Mouse (Mus musculus) kidney, postnatal 25 days (tissue): ENCODE measurements around the gene Jagn1.

Experiments
- DNase-seq, 2 experiments: peaks; one replicate each; pipeline ENCODE4 v3.0.0; 2021; ENCODE audit warnings: mixed read lengths in 2 of 2

The Jagn1 gene

GRCm38 (mm10) chr6:113442442-113443090 lies at the start of gene Jagn1:
Gene Jagn1, plus strand, starts transcription at chr6:113442569.
- DNase-seq = peak; percentile 93 to 94

GRCm38 (mm10) chr6:113393951-113394350 lies 48.4 kb upstream of the Jagn1 start:
- no peak for DNase-seq

GRCm38 (mm10) chr6:113394811-113395210 lies 47.6 kb upstream of the Jagn1 start:
- DNase-seq = no peak

GRCm38 (mm10) chr6:113395501-113395900 lies 46.9 kb upstream of the Jagn1 start:
- no peak for DNase-seq

DNA sequence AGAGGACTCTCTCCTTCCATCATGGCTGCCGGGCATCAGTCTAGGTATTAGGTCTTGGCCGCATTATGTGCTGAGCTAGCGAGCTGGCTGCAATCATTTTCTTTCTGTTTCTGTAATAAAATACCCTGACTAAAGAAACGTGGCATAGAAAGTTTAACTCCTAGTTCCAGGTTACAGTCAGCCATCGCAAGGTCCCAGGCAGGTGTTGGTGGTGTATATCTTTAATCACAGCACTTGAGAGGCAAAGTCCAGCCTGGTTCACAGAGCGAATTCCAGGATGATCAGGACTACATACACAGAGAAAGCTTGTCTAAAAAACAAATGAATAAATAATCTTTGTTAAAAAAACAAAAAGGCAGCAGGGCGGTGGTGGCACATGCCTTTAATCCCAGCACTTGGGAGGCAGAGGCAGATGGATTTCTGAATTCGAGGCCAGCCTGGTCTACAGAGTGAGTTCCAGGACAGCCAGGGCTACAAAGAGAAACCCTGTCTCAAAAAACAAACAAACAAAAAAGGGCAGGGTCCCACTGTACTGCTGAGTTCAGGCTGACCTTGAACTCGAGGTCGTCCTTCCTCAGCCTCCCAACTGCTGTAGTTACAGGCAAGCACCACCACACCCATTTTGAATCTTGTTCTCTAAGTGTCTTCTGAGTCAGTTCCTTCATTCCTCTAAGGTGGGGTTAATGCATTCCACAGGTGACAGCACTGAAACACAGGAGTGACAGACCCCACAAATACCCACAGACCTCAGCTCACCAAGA lies 45.9 kb upstream of the Jagn1 start:
- DNase-seq = no peak

DNA sequence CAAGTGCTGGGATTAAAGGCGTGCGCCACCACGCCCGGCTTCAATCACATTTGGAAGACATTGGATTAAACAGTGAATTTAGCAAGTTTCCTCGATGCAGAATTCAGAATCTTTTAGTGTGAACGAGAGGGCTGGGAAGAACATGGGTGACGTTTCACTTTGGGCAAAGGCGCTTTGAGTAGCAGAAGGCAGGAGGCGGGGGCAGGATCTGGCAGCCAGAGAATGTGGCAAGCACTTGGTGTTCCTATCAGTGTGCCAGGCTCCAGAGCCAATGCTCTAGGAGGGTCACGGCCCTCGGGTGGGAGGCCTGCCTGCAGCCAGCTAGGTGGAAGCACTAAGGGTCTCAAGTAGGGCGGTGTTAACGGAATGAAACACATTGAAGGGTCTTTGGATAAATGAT lies 40.3 kb upstream of the Jagn1 start:
- DNase-seq = no peak

- DNase-seq = peak; percentile 27 to 70
Measured at GRCm38 (mm10) chr6:113404649-113405448, 37.5 kb upstream of the Jagn1 start.

- DNase-seq = no peak
Measured at GRCm38 (mm10) chr6:113405483-113405882, 36.9 kb upstream of the Jagn1 start.

DNA sequence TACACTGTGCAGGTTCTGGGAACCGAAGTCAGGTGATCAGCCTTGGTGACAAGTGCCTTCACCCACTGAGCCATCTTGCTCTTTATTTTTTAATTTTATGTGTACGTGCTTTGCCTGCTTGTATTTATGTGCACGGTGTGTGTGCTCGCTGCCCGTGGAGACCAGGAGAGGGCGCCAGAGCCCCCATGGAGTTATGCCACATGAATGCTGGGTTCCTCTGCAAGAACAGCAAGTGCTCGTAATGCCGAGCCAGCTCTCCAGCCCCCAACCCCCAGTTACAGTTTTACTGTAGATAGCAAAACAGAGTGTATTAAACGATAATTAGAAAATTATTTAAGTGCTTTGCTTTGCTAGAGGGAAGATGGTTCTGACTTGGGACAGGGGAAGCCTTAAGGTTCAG lies 35.7 kb upstream of the Jagn1 start:
- DNase-seq = no peak

- DNase-seq = no peak
Measured at GRCm38 (mm10) chr6:113410001-113410400, 32.4 kb upstream of the Jagn1 start.

GRCm38 (mm10) chr6:113416416-113416815 lies 26.0 kb upstream of the Jagn1 start:
- DNase-seq = no peak

GRCm38 (mm10) chr6:113418441-113419198 lies 23.7 kb upstream of the Jagn1 start:
- peak; percentile 40 to 72 for DNase-seq

GRCm38 (mm10) chr6:113419199-113419587 lies 23.2 kb upstream of the Jagn1 start, which contains the start of gene Rpusd3:
Gene Rpusd3, minus strand, starts transcription at chr6:113419340.
- DNase-seq = peak; percentile 99 to 100

DNA sequence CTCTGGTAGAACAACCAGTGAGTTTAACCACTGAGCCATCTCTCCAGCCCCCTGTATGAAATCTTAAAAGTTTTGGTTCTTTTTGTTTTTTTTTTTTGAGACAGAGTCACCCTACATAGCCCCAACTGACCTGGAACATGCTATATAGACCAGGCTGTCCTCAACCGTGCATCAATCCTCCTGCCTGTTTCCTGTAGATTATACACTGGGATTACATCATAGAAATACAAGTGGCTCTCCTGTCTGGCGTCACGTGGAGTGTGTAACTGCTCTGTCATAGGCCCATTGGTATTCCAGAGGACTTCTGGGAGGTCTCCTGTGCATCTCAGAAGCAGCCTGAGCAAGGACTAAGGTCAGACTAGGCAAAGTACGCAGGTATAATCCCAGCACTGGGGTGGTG lies 19.4 kb upstream of the Jagn1 start:
- no peak for DNase-seq

GRCm38 (mm10) chr6:113424187-113424586 lies 18.2 kb upstream of the Jagn1 start:
- DNase-seq = peak in 1 of 2 experiments; percentile 36

DNA sequence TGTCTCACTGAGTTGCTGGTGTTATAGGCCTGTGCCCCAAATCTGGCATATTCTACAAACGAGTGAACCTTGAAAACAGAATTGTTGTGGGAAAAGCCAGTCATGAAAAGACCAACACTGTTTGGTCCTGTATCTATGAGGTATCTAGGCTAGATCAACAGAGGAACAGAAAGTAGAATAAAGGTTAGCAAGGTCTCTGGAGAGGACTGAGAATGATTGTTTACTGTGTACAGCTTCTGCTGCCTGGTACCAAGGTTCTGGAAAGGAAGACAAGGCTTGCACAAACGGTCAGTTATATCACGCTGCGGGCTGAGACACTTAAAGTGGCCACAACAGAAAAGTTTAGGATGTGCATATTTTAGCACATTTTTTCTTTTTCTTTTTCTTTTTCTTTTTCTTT lies 15.7 kb upstream of the Jagn1 start:
- DNase-seq = no peak

- peak; percentile 52 to 65 for DNase-seq
Measured at GRCm38 (mm10) chr6:113427397-113427796, 15.0 kb upstream of the Jagn1 start.

- no peak for DNase-seq
Measured at GRCm38 (mm10) chr6:113428006-113428405, 14.4 kb upstream of the Jagn1 start.

GRCm38 (mm10) chr6:113429965-113430364 lies 12.4 kb upstream of the Jagn1 start:
- no peak for DNase-seq

- no peak for DNase-seq
Measured at GRCm38 (mm10) chr6:113430846-113431245, 11.5 kb upstream of the Jagn1 start.

DNA sequence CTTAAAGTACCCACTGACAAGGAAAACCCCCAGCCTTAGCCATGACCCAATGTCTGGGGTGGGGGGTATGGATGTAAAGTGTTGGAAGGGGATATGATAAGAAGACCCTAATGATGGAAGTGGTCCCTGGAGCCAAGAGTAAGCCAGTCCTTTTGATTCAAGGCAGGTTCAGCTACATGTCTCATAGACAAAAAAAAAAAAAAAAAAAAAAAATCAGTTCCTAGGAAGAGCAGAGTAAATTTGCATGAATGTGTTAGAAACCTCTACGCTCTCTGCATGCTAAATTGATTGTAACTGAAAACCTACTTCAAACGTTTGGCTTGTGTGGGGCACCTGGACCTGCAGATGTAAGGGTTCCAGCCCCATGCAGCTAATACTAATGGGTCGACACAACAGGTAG lies 10.6 kb upstream of the Jagn1 start:
- DNase-seq = no peak

GRCm38 (mm10) chr6:113433661-113434060 lies 8.7 kb upstream of the Jagn1 start:
- no peak for DNase-seq

DNA sequence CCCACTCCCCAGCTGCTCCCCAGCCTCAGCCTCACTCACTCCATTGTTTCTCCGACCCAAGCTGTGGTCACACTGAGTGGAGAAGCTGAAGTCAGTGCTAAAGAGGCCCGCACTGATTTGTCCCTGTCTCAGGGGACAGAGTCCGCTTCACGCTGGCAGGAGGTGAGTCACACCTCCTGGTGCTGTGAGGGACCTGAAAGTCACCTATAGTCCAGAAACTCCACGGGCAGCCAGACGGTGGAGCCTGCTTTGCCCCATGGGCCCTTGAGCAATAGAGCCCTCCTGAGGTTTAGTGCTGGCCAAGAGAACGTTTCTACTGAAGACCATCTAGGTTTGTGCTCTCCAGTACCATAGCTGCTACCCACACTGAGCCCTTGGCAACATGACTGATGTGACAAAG lies 7.7 kb upstream of the Jagn1 start:
- no peak for DNase-seq
